Comparison of ENCODE assay signal across 8 mouse cellular contexts in genomic region chr13:74025151-74026081, GRCm38 (mm10). TPM values are rescaled to one million over a fixed set of nuclear protein-coding genes. Genes with fewer than 3 reads are reported as not detected.
DNase-seq lines count a peak whose midpoint lies in the region; ATAC-seq lines count a peak whose summit lies in the region.

No protein-coding gene starts in this region.

- H3K36me3 ChIP-seq in heart, embryonic 16.5 days (ENCODE audit: control insufficient read depth, insufficient read depth): no peaks in the 10 kb centered on the region
- no peaks in the 10 kb centered on the region for H3K36me3 ChIP-seq in liver, embryonic 15.5 days (replicated peaks)

- H3K27me3 ChIP-seq in heart, embryonic 16.5 days (ENCODE audit: control insufficient read depth, insufficient read depth, low read length): no peaks in the 10 kb centered on the region
- H3K27me3 ChIP-seq in liver, embryonic 15.5 days: no peaks in the 10 kb centered on the region

- no peak overlapping the region for H3K4me3 ChIP-seq in heart, embryonic 16.5 days (ENCODE audit: low read length)
- no peak overlapping the region for H3K4me3 ChIP-seq in liver, embryonic 15.5 days (replicated peaks)

- ATAC-seq in cerebellum, adult (ENCODE audit: insufficient number of reproducible peaks, low FRiP score, low TSS enrichment): no peak
- 0 out of 2 replicates have a peak, but pooled peaks have one; percentile 50 for ATAC-seq in heart, embryonic 16.5 days (replicated peaks; ENCODE audit: extremely low read depth, insufficient read depth, low FRiP score)
- ATAC-seq in liver, embryonic 15.5 days (ENCODE audit: insufficient read depth): peak; percentile 45; the same call in 1 of the 2 replicates
- ATAC-seq in frontal cortex, adult (ENCODE audit: low TSS enrichment): no peak

- no peak overlapping the region for H3K4me2 ChIP-seq in heart, embryonic 16.5 days (ENCODE audit: low read depth, low read length)
- H3K4me2 ChIP-seq in liver, embryonic 15.5 days: no peak overlapping the region

- 0 out of 2 replicates have a peak overlapping the region, but pooled peaks have one; percentile 32 for H3K9ac ChIP-seq in heart, embryonic 16.5 days (ENCODE audit: low read length)
- H3K9ac ChIP-seq in liver, embryonic 15.5 days: no peak overlapping the region

- H3K9me3 ChIP-seq in heart, embryonic 16.5 days (replicated peaks; ENCODE audit: control insufficient read depth, low read length): no peaks in the 10 kb centered on the region
- no peaks in the 10 kb centered on the region for H3K9me3 ChIP-seq in liver, embryonic 15.5 days (replicated peaks)

- peak; percentile 20 for DNase-seq in cerebellum, adult 11 months
- peak; percentile 19 to 69 for DNase-seq in urinary bladder, adult 18-20 months (ENCODE audit: low spot score in 2 of 2)
- DNase-seq in urinary bladder, postnatal 10 days (ENCODE audit: low spot score): no peak
- DNase-seq in urinary bladder, postnatal 14 days (ENCODE audit: low spot score): peak; percentile 66

- H3K27ac ChIP-seq in heart, embryonic 16.5 days (ENCODE audit: low read length): peak overlapping the region; percentile 15
- no peak overlapping the region for H3K27ac ChIP-seq in liver, embryonic 15.5 days (replicated peaks)

- 58% methylated on average over 4 of the region's 4 CpGs for WGBS in heart, embryonic 16.5 days
- 49% methylated on average over 4 of the region's 4 CpGs for WGBS in liver, embryonic 15.5 days (ENCODE audit: insufficient replicate concordance)

- peaks cover 18% of the 10 kb centered on the region for H3K4me1 ChIP-seq in heart, embryonic 16.5 days (ENCODE audit: control insufficient read depth, insufficient read depth, low read length)
- H3K4me1 ChIP-seq in liver, embryonic 15.5 days (replicated peaks): no peaks in the 10 kb centered on the region; the same call in 1 of the 2 replicates

RNA-seq across cellular contexts. Expression of gene Tppp, which starts 16.2 kb away (rescaled TPM):
- polyA plus RNA-seq in heart, embryonic 16.5 days (2015; fragmentation: Nextera tagmentation; extraction: Ambion mirVana): 6.4 and 8.6 TPM in 2 replicates
- polyA plus RNA-seq in liver, embryonic 15.5 days (2015; fragmentation: Nextera tagmentation; extraction: Ambion mirVana): 0.32 and 0.40 TPM in 2 replicates

RNA-seq across cellular contexts. Expression of gene Cep72, which starts 36.7 kb away (rescaled TPM):
- polyA plus RNA-seq in heart, embryonic 16.5 days (2015; fragmentation: Nextera tagmentation; extraction: Ambion mirVana): 11.7 and 12.0 TPM in 2 replicates
- 6.8 and 7.2 TPM in 2 replicates for polyA plus RNA-seq in liver, embryonic 15.5 days (2015; fragmentation: Nextera tagmentation; extraction: Ambion mirVana)

Comparison
In these comparisons a context has a peak if more than half of its experiments do, and no peak if none do; other contexts are left out.
1. ATAC-seq: peak in heart, embryonic 16.5 days (single experiment) and liver, embryonic 15.5 days (single experiment); none in cerebellum, adult (single experiment) and frontal cortex, adult (single experiment).